Mouse (Mus musculus) forebrain, embryonic 10.5 days (tissue): Measurements from ENCODE around the gene Capn15. TPM values are rescaled to one million over a fixed set of nuclear protein-coding genes. Genes with fewer than 3 reads are reported as not detected.
A peak's percentile ranks its signal among the peaks of the same experiment; 100 is the strongest.

Experiments used
- DNase-seq: peaks from one replicate; pipeline ENCODE4 v3.0.0-alpha.2; 2017; ENCODE audit warnings: low spot score; ENCODE audit errors: extremely low spot score
- H3K27ac ChIP-seq: fragments of 300-500 bp; sonication (generic); 2 replicates; pipeline ENCODE4 v1.5.1; 2016; ENCODE audit warnings: mild to moderate bottlenecking
- H3K27me3 ChIP-seq: fragments of 300-500 bp; sonication (generic); 2 replicates; pipeline ENCODE4 v1.6.1; 2016; ENCODE audit warnings: mild to moderate bottlenecking; ENCODE audit not compliant: poor library complexity, severe bottlenecking
- H3K36me3 ChIP-seq: fragments of 300-500 bp; sonication (generic); replicated peaks from 2 replicates; pipeline ENCODE4 v1.6.1; 2016; ENCODE audit warnings: mild to moderate bottlenecking, moderate library complexity
- H3K4me1 ChIP-seq: fragments of 300-500 bp; sonication (generic); 2 replicates; pipeline ENCODE4 v1.6.1; 2016
- H3K4me3 ChIP-seq: fragments of 300-500 bp; sonication (generic); 2 replicates; pipeline ENCODE4 v1.5.1; 2016; ENCODE audit warnings: mild to moderate bottlenecking, moderate library complexity
- H3K9me3 ChIP-seq: fragments of 300-500 bp; sonication (generic); 2 replicates; pipeline ENCODE4 v1.6.1; 2016; ENCODE audit warnings: mild to moderate bottlenecking, moderate library complexity
- WGBS: fragments of 180-500 bp; shearing (Covaris S2); methylation state at CpG from one replicate; pipeline ENCODE4 v1.1.7; 2016; 5-methylcytosine and 5-hydroxymethylcytosine counted together
- polyA plus RNA-seq: library from polyadenylated mRNA; unstranded; fragments of >200 nt; fragmentation: Nextera tagmentation; extraction: Ambion mirVana; gene quantifications from 2 replicates; pipeline ENCODE4 v1.2.1, GENCODE M21; 2016

The Capn15 gene
- polyA plus RNA-seq, 1 experiment from 2014 or later: 31.8 TPM

- peaks cover 1% of the 10 kb centered on the region for H3K27me3 ChIP-seq
- no peak for DNase-seq
- H3K36me3 ChIP-seq: peaks cover 75% of the 10 kb centered on the region
- H3K27ac ChIP-seq: no peak overlapping the region
- no peak overlapping the region for H3K4me3 ChIP-seq
- H3K9me3 ChIP-seq: no peaks in the 10 kb centered on the region
- WGBS: 92% methylated on average over 23 of the region's 23 CpGs
- H3K4me1 ChIP-seq: 0 out of 2 replicates have a peak, but pooled peaks cover 12% of the 10 kb centered on the region
Measured at GRCm38 (mm10) chr17:25959630-25960467, 25.7 kb downstream of the Capn15 start.

GRCm38 (mm10) chr17:25958771-25959494 lies 26.7 kb downstream of the Capn15 start:
- no peaks in the 10 kb centered on the region for H3K9me3 ChIP-seq
- H3K36me3 ChIP-seq: peaks cover 66% of the 10 kb centered on the region

GRCm38 (mm10) chr17:25957586-25958051 lies 28.0 kb downstream of the Capn15 start:
- DNase-seq: no peak
- Histone ChIP-seq H3K4me3 (no peak overlapping the region; the same call in 1 of the 2 replicates), H3K27me3 (peaks cover 24% of the 10 kb centered on the region), H3K4me1 (0 out of 2 replicates have a peak, but pooled peaks cover 12% of the 10 kb centered on the region), H3K27ac (no peak overlapping the region), H3K9me3 (no peaks in the 10 kb centered on the region), H3K36me3 (peaks cover 53% of the 10 kb centered on the region)
- WGBS: 80% methylated on average over 14 of the region's 14 CpGs

More at GRCm38 (mm10) chr17:25958771-25959494, 26.7 kb downstream of the Capn15 start:
- H3K4me3 ChIP-seq: no peak overlapping the region
- H3K27ac ChIP-seq: no peak overlapping the region
- WGBS: 95% methylated on average over 11 of the region's 11 CpGs
- peaks cover 10% of the 10 kb centered on the region for H3K27me3 ChIP-seq
- H3K4me1 ChIP-seq: 0 out of 2 replicates have a peak, but pooled peaks cover 12% of the 10 kb centered on the region
- no peak for DNase-seq

- Histone ChIP-seq H3K36me3 (peaks cover 43% of the 10 kb centered on the region), H3K9me3 (no peaks in the 10 kb centered on the region), H3K4me3 (no peak overlapping the region), H3K27ac (no peak overlapping the region), H3K4me1 (peaks cover 20% of the 10 kb centered on the region), H3K27me3 (peaks cover 34% of the 10 kb centered on the region)
- 84% methylated on average over 7 of the region's 7 CpGs for WGBS
- DNase-seq: no peak
Measured at GRCm38 (mm10) chr17:25956631-25957030, 29.0 kb downstream of the Capn15 start.

GRCm38 (mm10) chr17:25956201-25956600 lies 29.4 kb downstream of the Capn15 start:
- H3K27me3 ChIP-seq: peaks cover 38% of the 10 kb centered on the region
- H3K9me3 ChIP-seq: no peaks in the 10 kb centered on the region
- 83% methylated on average over 7 of the region's 7 CpGs for WGBS
- no peak for DNase-seq
- H3K27ac ChIP-seq: no peak overlapping the region
- H3K36me3 ChIP-seq: peaks cover 39% of the 10 kb centered on the region
- H3K4me3 ChIP-seq: no peak overlapping the region
- H3K4me1 ChIP-seq: peaks cover 24% of the 10 kb centered on the region

GRCm38 (mm10) chr17:25955736-25956135 lies 29.9 kb downstream of the Capn15 start:
- H3K27me3 ChIP-seq: peaks cover 42% of the 10 kb centered on the region
- no peak overlapping the region for H3K27ac ChIP-seq
- 80% methylated on average over 3 of the region's 3 CpGs for WGBS
- H3K4me1 ChIP-seq: peaks cover 29% of the 10 kb centered on the region
- peaks cover 35% of the 10 kb centered on the region for H3K36me3 ChIP-seq
- no peak for DNase-seq
- no peak overlapping the region for H3K4me3 ChIP-seq
- H3K9me3 ChIP-seq: no peaks in the 10 kb centered on the region

GRCm38 (mm10) chr17:25954671-25955070 lies 30.9 kb downstream of the Capn15 start:
- Histone ChIP-seq H3K36me3 (peaks cover 24% of the 10 kb centered on the region), H3K4me3 (no peak overlapping the region), H3K9me3 (no peaks in the 10 kb centered on the region)

GRCm38 (mm10) chr17:25953161-25953560 lies 32.4 kb downstream of the Capn15 start:
- no peak overlapping the region for H3K4me3 ChIP-seq
- peaks cover 55% of the 10 kb centered on the region for H3K27me3 ChIP-seq
- no peak overlapping the region for H3K27ac ChIP-seq
- no peak for DNase-seq
- peaks cover 29% of the 10 kb centered on the region for H3K4me1 ChIP-seq
- H3K9me3 ChIP-seq: no peaks in the 10 kb centered on the region
- 77% methylated on average over 5 of the region's 5 CpGs for WGBS
- peaks cover 9% of the 10 kb centered on the region for H3K36me3 ChIP-seq

More at GRCm38 (mm10) chr17:25954671-25955070, 30.9 kb downstream of the Capn15 start:
- WGBS: 68% methylated on average over 2 of the region's 2 CpGs
- H3K27ac ChIP-seq: no peak overlapping the region
- H3K27me3 ChIP-seq: peaks cover 53% of the 10 kb centered on the region
- peaks cover 29% of the 10 kb centered on the region for H3K4me1 ChIP-seq
- no peak for DNase-seq

- no peaks in the 10 kb centered on the region for H3K36me3 ChIP-seq
- H3K9me3 ChIP-seq: no peaks in the 10 kb centered on the region
- peak within 1 kb of the TSS; percentile 52 for H3K4me3 ChIP-seq
- peaks cover 62% of the 10 kb centered on the region for H3K27me3 ChIP-seq
- peaks cover 22% of the 10 kb centered on the region for H3K4me1 ChIP-seq
- no peak for DNase-seq
- 3% methylated on average over 58 of the region's 58 CpGs for WGBS
- H3K27ac ChIP-seq: no peak within 1 kb of the TSS
Measured at GRCm38 (mm10) chr17:25951803-25952623, 33.6 kb downstream of the Capn15 start, which contains the start of gene A930017K11Rik. Gene A930017K11Rik, minus strand, starts transcription at chr17:25952565.

GRCm38 (mm10) chr17:25951225-25951802 lies 34.3 kb downstream of the Capn15 start:
- H3K36me3 ChIP-seq: no peaks in the 10 kb centered on the region
- peaks cover 22% of the 10 kb centered on the region for H3K4me1 ChIP-seq
- under 1% methylated on average over 33 of the region's 33 CpGs for WGBS
- peak overlapping the region; percentile 52 for H3K4me3 ChIP-seq
- H3K9me3 ChIP-seq: no peaks in the 10 kb centered on the region
- no peak overlapping the region for H3K27ac ChIP-seq
- DNase-seq: no peak
- peaks cover 62% of the 10 kb centered on the region for H3K27me3 ChIP-seq

- DNase-seq: no peak
- no peak overlapping the region for H3K27ac ChIP-seq
- no peaks in the 10 kb centered on the region for H3K9me3 ChIP-seq
- WGBS: 40% methylated on average over 1 of the region's 3 CpGs
- H3K36me3 ChIP-seq: no peaks in the 10 kb centered on the region
- H3K4me1 ChIP-seq: peaks cover 22% of the 10 kb centered on the region
- no peak overlapping the region for H3K4me3 ChIP-seq
- H3K27me3 ChIP-seq: peaks cover 62% of the 10 kb centered on the region
Measured at GRCm38 (mm10) chr17:25950706-25951105, 34.9 kb downstream of the Capn15 start.

- Histone ChIP-seq H3K4me3 (no peak overlapping the region), H3K36me3 (no peaks in the 10 kb centered on the region), H3K27ac (no peak overlapping the region), H3K9me3 (no peaks in the 10 kb centered on the region), H3K27me3 (peaks cover 62% of the 10 kb centered on the region), H3K4me1 (peaks cover 27% of the 10 kb centered on the region)
- WGBS: 82% methylated on average over 5 of the region's 5 CpGs
- no peak for DNase-seq
Measured at GRCm38 (mm10) chr17:25949981-25950380, 35.6 kb downstream of the Capn15 start.
